Mouse (Mus musculus) inflammation-experienced regulatory T-cells, adult 6 months (primary cell): ENCODE data around the gene Zap70. TPM values are rescaled to one million over a fixed set of nuclear protein-coding genes. Genes with fewer than 3 reads are reported as not detected.

Experiments used
- ATAC-seq: one replicate; pipeline ENCODE4 v1.8.0; 2017
- polyA plus RNA-seq, 3 experiments: library from polyadenylated mRNA; unstranded; fragments of 100-300 nt; shearing (Covaris generic); gene quantifications; one replicate each; pipeline ENCODE4 v1.2.1; 2017

The Zap70 gene
- 100 to 1,000 TPM; 241 to 287 (median 257) TPM for polyA plus RNA-seq

DNA sequence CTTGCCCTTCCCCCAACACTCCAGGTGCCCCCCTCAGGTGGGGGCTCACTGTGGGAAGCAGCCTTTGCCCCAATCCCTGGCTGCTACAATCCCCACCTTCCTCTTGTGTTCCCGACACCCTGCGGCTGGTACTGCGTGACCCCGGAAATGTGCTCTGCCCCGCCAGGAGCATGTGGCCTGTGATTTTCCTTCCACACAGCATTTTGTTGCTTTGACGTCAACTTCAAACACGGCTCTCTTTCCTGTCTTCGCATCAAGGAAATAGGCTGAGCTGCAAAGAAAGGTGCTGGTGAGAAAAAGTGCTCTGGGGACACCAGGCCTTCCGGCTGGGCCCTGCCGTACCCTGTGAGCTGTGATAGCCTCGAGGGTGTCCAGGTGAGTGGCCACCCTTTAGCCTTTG lies at the start of gene Zap70:
Gene Zap70 (plus strand): TSS at position 231 of the 400 bp plus-strand sequence.
- peak; percentile 83 for ATAC-seq

DNA sequence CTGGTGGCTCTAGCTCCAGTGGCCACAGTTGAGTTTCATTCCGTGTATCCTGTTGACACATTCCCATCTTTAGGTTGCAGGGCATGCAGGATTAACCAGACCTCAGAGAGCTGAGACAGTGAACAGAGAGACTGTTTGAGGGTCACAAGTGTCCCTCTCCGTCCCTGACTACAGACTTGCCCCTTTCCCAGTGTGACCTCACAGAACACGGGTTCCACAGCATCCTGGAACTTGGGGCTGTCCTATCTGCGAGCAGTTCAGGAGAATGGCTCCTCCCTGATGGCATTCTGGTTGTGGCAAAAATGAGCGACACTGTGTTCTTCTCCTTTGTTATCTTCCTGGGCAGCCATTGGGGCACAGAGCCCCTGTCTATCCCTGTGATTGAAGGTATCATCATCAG lies 47.3 kb upstream of the Zap70 start, which contains the start of gene Actr1b:
Gene Actr1b (minus strand): TSS at position 112 of the 400 bp plus-strand sequence.
- ATAC-seq: no peak

DNA sequence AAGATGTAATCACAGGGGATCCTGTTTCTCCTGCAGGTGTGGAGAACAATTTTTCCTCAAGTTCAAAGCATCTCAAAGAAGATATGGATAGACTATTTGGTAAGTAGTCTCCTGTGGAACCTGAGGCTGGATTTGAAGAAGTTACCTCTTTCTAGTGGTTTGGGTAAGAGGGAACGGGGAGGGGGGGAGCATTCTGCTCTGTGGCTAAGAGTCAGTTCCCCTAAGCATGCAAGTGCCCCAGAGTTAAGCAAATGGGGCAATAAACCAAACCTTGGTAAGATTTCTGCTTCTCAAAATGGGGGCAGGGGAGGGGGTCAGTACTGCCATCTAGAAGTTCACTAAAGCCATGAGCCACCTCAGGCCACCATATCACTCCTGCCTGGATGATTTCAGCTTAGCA lies 42.8 kb upstream of the Zap70 start:
- ATAC-seq: no peak

DNA sequence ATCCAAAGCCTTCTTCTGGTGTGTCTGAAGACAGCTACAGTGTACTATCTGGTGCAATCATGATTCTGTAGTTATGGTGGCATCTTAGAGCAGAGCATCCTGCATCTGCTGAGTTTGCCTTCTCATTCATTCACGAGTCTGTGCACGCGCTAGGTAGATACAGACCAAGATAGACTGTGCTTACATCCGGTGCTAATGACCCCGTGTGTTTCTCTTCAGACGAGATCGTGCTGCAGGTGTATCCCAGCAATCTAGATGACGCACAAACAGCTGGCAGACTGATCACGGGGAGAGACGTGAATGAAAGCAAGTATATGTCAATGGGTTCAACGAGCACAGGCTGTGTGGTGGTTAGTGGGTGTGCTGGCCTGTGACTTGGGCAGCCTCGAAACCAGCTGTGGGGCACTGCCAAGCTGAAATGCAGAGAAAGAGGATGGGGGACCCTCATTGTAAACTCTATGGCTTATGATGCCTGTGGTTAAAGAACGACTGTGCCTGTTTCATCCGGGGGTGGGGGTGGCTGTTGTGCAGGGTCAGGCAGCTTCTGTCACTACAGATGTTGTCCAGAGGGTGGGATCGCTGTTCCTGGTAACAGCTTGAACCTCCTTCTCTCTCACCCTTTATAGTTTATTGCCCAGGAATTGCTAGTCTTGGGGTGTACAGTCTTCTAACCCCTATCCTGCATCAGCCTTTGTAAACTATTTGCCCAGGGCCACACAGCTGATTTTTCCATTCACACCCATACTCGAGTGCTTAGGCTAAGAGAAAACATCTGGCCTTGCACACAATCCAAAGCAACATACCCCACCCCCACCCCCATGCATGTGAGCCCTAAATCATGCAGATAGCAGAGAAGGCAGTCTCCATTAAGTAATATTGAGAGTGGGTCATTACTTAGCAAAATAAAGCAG lies 38.2 kb upstream of the Zap70 start:
- ATAC-seq: peak; percentile 91

DNA sequence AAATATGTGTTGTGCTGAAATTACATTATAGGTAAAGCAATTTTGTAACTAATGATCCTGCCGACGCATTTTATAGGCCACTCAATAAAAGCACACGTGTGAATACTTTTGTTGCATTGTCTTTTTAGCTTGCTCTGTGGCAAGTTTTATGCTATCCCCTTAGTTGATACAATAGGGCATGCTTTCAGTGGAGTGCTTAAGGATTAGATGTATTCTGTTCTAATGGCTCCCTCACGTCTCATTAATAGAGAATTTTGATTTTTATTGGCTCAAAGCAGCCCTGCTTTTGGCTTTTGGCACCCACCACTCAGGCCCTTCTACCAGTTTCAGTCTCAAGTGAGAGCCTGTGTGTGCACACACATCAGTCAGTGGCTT lies 37.6 kb upstream of the Zap70 start:
- ATAC-seq: no peak

DNA sequence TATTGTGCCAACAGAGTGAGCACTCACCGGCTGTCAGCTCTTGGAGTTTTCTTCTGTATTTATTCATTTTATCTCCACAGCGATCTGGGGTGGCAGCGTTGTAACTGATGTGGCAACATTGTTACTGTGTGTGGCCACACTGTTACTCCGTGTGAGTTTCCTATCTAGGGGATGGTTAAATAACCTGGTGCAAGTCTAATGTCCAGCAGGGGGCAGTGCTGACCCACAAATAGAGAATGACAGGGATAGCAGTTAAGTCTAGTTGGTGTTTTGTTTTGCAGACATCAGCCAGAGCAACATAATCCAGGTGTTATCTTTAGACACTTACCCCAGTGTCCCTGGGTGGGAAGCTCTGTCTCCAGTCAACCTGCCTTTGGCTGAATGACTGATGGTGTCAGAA lies 24.3 kb upstream of the Zap70 start:
- peak; percentile 90 for ATAC-seq

DNA sequence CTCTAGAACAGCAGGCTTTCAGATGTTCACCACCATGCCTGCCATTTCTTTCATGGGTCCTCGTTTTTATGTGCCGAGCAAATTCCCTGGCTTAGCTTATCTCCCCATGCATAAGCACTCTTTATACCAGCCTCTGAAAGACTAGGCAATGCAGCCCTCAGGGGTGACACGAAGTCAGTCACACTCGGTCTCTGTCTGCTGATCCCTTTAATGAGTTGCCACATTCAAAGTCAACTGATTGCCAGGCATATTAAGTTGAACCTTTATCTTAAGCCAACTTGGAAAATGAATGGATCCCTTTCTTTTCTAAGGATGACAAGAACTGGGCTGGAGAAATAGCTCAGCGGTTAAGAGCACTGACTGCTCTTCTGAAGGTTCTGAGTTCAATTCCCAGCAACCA lies 22.4 kb upstream of the Zap70 start:
- ATAC-seq: no peak

DNA sequence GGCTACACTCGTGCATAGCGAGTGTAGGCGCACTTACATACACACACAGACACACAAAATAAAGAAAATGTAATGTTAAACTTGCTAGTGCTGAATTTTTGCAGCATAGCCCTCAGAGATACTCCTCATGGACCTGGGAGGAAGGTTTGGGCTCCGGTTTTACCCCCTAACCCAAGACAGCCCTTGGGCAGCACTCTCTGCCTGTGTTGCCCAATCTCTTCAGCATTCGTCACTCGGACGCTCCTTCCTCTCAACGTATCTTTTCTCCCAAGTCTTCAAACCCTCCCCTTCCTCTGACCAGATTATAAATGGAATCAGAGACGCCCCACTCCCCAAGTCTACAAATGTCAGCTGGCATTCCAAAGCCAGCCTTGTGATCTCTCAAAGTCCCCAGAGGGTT lies 18.6 kb upstream of the Zap70 start:
- no peak for ATAC-seq

DNA sequence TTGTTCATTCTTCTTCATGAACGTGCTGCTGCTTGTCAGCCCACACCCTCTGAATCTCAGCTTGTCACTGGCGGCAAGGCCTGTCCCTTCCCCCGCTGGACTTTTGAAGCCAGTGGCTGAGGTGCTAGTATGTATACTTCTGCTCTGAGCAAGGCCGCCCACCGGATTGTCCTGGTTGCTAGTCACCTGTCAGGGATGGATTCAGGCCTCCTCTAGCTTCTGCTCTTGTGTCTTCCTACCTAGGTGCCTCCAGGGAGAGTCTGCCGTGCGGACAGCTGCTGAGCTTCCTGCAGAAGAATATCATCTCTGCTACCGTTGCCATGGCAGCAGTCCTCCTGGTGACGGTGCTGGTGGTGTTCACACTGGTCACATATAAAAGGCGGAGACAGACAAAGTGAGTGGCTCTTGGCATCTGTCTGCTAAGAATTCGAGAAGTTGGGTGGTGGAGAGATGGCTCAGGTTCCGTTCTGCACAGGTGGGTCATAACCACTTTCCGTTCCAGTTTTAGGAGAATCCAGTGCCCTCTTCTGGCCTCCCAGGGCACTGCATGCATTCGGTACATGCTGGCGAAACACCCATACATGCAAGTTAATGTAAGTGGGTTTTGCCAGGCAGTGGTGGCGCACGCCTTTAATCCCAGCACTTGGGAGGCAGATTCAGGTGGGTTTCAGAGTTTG lies 17.2 kb upstream of the Zap70 start:
- peak; percentile 94 for ATAC-seq

DNA sequence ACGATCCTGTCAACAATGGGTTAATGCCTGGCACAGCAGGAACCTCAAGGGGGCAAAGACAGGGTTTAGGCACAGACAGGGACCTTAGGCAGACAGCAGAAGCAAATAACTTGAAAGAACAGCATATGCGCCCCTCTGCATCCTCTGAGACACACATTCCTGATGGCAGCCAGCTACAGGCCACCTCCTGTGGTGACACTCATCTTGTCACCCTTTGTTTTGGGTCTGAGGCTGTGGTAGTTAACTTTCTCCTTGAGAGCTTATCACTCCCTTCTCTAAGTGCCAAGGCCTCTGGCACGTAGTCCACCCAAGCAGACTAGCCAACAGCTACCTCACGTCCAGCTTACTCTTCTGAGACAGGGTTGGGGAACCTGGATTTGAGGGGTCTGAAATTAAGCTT lies 15.9 kb upstream of the Zap70 start:
- no peak for ATAC-seq

DNA sequence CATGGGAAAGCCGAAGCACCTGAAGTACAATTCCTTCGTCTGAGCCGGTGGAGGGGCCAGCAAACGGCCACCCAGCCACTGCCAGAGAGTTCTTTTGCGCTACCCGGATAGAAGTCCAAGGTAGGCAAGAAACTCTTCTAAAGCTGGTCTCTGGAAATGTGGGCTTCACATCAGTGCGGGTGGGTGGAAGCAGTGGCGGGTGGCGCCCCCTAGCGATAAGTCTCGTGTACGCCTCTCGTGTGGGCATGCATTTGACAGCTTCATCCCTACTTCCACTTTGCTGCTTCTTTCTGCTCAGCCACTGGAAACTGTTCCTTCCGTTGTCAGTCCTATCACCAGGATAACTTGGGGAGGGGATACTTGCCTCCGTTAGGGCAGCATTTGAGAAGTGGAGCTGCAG lies 15.1 kb upstream of the Zap70 start:
- ATAC-seq: peak; percentile 29

DNA sequence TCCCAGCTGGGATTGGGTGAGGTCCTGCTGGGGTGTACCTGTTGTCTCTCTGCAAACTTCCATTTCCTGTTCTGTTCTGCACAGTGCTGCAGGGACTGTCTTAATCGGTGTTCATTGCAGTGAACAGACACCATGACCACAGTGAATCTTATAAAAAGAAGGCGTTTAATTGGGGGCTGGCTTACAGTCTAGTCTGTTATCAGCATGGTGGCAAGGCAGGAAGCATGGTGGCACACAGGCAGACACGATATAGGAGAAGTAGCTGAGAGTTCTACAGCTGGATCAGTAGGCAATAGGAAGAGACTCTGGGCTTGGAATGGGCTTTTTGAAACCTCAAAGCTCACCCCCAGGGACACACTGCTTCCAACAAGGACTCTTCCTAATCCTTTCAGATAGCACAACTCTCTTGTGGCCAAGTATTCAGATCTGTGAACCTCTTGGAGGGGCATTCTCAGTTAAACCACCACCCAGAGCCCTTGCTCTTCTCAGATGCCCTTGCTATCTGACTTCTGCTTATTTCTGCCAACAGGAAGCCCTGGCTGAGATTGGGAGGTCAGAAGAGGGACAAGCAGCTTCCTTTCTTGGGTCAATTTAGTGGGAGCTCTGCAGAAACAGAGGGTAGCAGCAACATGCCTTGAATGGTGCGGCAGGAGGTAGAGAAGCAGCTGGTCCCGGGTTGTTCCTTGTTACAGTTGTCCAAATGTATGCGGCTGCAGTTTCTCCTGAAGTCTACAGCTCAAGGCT lies 7.5 kb upstream of the Zap70 start:
- no peak for ATAC-seq

DNA sequence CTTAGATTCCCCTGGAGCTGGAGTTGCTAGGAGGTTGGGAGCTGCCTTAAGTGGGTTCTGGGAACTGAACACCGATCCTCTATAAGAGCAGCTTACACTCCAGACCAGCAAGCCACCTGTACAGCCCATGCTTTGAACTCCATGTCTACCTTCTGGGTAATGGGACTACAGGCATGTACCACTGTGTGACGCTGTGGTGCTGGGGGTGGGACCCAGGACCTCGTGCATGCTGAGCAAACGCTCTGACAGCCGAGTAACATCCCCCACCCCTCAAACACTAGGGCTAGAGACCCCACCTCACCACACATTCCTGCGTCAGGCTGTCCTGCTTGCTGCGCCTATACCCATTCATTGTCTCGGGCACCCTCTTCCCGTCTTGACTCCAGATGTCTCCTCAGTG lies 3.0 kb upstream of the Zap70 start:
- ATAC-seq: no peak

DNA sequence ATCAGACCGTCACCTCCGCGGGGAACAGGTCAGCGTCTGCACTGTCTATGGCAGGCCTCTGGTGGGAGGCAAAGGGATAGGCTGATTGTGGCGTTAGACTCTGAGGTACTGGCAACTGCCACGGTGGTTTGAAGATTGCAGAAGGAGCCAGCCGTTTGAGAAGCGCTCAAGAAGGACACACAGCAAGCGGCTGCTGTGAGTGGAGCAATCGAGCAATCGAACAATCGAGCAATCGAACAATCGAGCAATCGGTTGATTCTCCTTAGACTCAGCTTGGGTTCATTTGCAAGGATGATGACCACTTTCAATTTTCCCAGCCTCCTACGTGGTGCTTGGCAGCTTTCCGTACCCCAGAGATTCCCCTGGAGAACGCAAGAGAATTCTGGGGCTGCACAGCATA lies 2.5 kb upstream of the Zap70 start:
- ATAC-seq: no peak

DNA sequence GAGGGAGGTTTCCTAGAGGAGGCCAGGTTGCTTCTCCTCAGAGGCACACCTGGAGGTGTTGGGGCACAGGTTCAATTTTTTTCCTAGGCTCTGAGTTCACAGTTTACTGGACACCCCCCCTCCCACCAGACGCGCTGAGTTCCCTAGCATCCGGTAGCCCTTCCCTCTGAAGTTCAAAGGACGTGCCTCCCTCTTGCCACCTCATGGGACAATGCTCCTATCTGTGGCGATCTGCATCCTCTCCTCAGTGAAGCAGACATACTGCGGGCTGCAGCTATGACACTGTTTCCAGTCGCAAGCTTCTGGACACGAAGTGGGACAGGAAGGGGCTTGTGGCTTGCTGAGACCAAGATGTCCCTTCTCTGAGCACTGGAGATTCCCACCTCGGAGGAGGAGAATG lies 1.2 kb upstream of the Zap70 start:
- peak; percentile 22 for ATAC-seq

DNA sequence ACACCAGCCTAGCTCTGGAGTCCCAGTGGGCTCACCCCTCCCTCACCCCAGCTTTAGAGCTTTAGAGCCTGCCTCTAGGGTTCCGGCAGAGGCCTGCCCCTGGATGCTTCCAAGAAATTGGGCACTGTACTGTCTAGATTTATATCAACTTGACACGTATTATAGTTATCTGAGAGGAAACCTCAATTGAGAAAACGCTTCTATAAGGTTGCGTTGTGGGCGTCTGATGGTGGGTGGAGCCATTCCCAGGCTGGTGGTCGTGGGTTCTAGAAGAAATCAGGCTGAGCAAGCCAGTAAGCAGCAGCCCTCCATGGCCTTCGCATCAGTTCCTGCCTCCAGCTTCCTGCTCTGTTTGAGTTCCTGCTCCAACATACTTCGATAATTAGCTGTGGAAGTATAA lies 537 bp upstream of the Zap70 start:
- peak; percentile 9 for ATAC-seq

DNA sequence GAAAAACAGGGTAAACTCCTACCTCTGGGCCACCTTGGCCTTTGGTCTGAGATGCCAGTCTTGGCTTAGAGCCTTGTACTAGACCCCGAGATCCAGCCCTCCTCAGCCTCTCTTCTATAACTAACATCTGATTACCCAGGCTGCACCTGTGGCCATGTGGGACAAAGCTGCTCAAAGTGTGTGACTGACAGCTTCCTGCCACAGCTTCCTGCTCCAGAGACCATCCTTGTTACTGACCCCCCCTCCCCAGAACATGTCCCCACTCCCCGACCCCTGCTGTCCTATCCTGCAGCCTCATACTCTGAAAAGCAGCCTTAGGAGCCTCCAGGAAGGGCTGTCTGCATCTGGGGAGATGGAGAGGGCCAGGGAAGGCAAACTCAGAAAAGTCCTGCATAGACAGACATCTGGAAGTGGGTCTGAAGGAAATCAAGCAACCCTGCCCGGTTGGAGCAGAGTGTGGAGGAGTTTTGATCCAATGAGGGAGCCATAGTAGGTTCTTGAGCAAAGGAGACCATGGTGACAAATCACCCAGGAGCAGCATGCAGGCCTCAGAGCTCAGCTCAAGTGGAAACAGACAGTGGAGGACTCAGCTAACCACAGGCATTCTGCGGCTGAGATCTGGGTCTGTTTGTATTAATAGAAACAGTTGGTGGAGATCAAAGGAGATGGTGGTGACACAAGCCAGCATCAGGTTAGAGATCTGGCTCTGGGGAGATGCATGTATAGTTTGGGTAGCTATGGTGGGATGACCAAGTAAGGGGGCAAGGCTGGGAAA lies 5.0 kb downstream of the Zap70 start:
- ATAC-seq: peak; percentile 76

DNA sequence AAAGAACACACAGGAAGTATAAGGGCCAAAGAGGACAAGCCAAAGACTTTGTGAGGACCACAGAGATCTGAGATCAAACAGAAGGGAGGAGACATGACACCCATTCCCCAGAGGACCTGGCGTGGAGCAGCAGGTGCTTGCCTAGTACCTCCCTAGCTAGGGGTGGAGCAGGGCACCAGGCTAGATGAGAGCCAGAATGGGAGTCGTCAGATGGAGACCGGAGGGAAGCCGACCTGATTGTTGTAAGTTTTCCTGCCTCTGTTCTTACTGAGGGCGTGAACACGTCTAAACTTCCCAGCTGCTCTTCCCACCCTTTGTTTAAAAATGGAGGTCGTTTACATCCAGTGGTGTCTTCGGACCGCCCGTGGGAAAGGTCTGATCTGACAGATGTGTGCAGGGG lies 5.7 kb downstream of the Zap70 start:
- peak; percentile 47 for ATAC-seq

DNA sequence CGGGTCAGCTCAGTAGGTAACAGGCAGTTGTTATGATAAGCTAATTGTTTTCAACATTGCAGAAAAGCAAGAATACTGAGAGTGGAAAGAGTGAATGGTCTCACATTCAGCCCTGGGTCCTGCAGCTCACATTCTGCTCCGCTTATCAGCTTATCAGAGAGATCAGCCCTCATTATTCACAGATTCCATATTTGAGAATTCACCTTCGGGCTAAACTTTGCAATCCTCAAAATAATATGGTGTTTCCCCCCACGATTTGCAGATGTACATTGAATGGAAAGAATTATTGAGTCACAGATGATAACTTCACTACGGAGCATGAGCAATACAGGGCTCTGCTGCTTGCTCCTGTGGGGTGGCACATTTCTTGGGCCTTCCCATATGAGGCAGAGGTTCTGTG lies 7.2 kb downstream of the Zap70 start:
- peak; percentile 11 for ATAC-seq

DNA sequence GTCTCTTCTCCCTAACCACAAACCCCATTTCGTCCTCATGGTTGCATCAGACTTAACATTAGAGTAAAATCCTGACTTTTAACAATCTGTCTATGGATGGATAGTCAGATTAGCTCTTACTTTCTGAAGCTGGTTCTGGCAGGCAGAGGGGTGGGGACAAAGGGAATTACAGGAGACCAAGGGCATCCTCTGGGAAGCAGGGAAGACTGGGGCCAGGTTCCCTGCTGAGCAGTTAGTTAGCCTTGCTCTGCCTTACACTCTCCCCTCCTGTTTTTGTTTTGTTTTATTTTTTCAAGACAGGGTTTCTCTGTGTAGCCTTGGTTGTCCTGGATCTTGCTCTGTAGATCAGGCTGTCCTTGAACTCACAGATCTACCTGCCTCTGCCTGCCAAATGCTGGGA lies 8.4 kb downstream of the Zap70 start:
- no peak for ATAC-seq

DNA sequence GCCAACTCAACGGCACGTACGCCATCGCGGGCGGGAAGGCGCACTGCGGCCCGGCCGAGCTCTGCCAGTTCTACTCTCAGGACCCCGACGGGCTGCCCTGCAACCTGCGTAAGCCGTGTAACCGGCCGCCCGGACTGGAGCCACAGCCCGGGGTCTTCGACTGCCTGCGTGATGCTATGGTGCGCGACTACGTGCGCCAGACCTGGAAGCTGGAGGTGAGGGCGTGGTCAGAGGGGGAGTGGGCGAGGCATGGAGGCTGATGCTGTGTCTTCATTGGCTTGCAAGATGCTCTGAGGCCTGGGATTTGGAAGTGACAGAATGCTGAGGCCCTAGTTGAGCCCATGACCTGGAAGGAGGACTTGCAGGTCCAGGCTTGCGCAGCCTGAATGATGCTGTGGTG lies 9.4 kb downstream of the Zap70 start:
- ATAC-seq: no peak

DNA sequence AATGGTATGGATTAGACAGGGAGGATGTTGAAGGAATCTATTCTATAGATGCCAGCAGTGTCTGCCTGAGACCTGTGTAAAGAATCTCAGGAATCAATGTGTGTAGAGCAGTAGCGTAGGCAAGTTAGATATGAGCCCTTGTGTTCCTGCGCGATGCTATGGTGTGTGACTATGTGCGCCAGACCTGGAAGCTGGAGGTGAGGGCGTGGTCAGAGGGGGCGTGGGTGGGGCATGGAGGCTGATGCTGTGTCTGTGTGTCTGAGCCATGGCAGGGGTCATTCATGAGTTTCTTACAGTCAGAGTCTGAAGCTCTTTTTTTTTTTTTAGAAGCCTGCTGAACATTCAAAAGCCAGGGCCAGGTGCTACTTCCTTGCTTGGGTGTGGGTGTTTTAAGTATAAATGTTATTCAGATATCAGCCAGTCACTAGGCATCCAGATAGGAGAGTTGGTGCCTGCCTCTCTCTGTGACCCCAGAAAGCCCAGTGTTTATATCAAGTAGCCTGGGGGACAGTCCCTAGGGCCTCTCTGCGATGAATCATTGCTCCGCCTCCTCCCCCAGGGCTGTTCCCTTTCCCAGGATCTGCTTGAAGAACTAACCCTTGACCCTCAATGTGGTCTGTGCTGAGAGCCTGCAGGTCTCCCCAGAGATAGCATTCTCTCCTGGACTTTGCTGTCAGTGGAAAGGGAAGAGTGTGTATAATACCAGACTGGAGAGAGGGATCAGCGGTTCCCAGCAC lies 10.8 kb downstream of the Zap70 start:
- ATAC-seq: no peak
